Mouse (Mus musculus) myocyte (in vitro differentiated cells): Measurements from ENCODE around the gene Tspan11.

ENCODE experiments used
- CEBPB ChIP-seq: IDR thresholded peaks from 2 replicates; pipeline ENCODE4 v1.6.1; 2011; ENCODE audit warnings: mild to moderate bottlenecking, moderate library complexity; ENCODE audit not compliant: poor library complexity, insufficient read depth, severe bottlenecking
- E2F4 ChIP-seq: IDR thresholded peaks from one replicate; pipeline ENCODE4 v1.6.1; 2011; ENCODE audit warnings: mild to moderate bottlenecking, control low read depth, moderate library complexity; ENCODE audit not compliant: insufficient read depth
- MAX ChIP-seq: IDR thresholded peaks from one replicate; pipeline ENCODE4 v1.6.1; 2011; ENCODE audit warnings: low read depth, mild to moderate bottlenecking, control low read depth
- MYOD1 ChIP-seq, 3 experiments: IDR thresholded peaks; one replicate each; pipeline ENCODE4 v1.6.1; 2011; ENCODE audit warnings: control low read depth in 2 of 3, low read depth in 2 of 3, mild to moderate bottlenecking in 2 of 3, moderate library complexity in 1 of 3; ENCODE audit not compliant: insufficient read length in 2 of 3, control insufficient read depth in 1 of 3
- MYOG ChIP-seq, 3 experiments: IDR thresholded peaks; one replicate each; pipeline ENCODE4 v1.6.1; 2011; ENCODE audit warnings: control low read depth in 2 of 3, low read depth in 2 of 3, mild to moderate bottlenecking in 2 of 3; ENCODE audit not compliant: insufficient read length in 2 of 3, control insufficient read depth in 1 of 3, insufficient read depth in 1 of 3
- POLR2A ChIP-seq: IDR thresholded peaks from one replicate; pipeline ENCODE4 v1.6.1; 2011; ENCODE audit warnings: low read depth, mild to moderate bottlenecking, control low read depth, moderate library complexity; ENCODE audit not compliant: insufficient read length
- POLR2AphosphoS2 ChIP-seq: IDR thresholded peaks from one replicate; pipeline ENCODE4 v1.6.1; 2011; ENCODE audit warnings: low read depth, control low read depth; ENCODE audit not compliant: insufficient read length
- REST ChIP-seq: IDR thresholded peaks from one replicate; pipeline ENCODE4 v1.6.1; 2011; ENCODE audit warnings: mild to moderate bottlenecking, control low read depth, moderate library complexity; ENCODE audit not compliant: insufficient read depth, insufficient read length
- SRF ChIP-seq: IDR thresholded peaks from one replicate; pipeline ENCODE4 v1.6.1; 2011; ENCODE audit warnings: low read depth; ENCODE audit not compliant: control insufficient read depth, insufficient read length
- TCF12 ChIP-seq: IDR thresholded peaks from one replicate; pipeline ENCODE4 v1.6.1; 2011; ENCODE audit warnings: mild to moderate bottlenecking, control low read depth; ENCODE audit not compliant: poor library complexity, insufficient read depth, severe bottlenecking
- TCF3 ChIP-seq: IDR thresholded peaks from one replicate; pipeline ENCODE4 v1.6.1; 2011; ENCODE audit warnings: low read depth, control low read depth; ENCODE audit not compliant: insufficient read length
- USF1 ChIP-seq: IDR thresholded peaks from one replicate; pipeline ENCODE4 v1.6.1; 2011; ENCODE audit warnings: low read depth, mild to moderate bottlenecking, control low read depth, moderate library complexity

- TF ChIP-seq POLR2A = no peak
- no peak for TF ChIP-seq CEBPB
- no peak for TF ChIP-seq E2F4
- TF ChIP-seq MAX = no peak
- TF ChIP-seq TCF12 = no peak
- no peak for TF ChIP-seq USF1
- TF ChIP-seq MYOD1 (IDR thresholded peaks at IDR 0.05; ENCODE audit: control insufficient read depth in 1 of 3, insufficient read length in 2 of 3, low read depth in 2 of 3) = no peak
- no peak for TF ChIP-seq POLR2AphosphoS2
- TF ChIP-seq SRF = no peak
- no peak for TF ChIP-seq REST
- no peak for TF ChIP-seq TCF3
- TF ChIP-seq MYOG (IDR thresholded peaks at IDR 0.05; ENCODE audit: control insufficient read depth in 1 of 3, insufficient read depth in 1 of 3, insufficient read length in 2 of 3, low read depth in 2 of 3) = no peak
Observed at GRCm38 (mm10) chr6:127870345-127871324, 16.8 kb upstream of the Tspan11 start.
